Mouse (Mus musculus): ENCODE data around the gene Aff1.
A peak's percentile ranks its signal among the peaks of the same experiment; 100 is the strongest.

Gene Aff1

GRCm38 (mm10) chr5:103691624-103692530 lies at the start of gene Aff1:
Aff1 (plus strand) TSS chr5:103692374.
- peak; percentile 73 to 88 for DNase-seq (ENCODE audit: low read depth in 1 of 2, low spot score in 2 of 2)

DNA sequence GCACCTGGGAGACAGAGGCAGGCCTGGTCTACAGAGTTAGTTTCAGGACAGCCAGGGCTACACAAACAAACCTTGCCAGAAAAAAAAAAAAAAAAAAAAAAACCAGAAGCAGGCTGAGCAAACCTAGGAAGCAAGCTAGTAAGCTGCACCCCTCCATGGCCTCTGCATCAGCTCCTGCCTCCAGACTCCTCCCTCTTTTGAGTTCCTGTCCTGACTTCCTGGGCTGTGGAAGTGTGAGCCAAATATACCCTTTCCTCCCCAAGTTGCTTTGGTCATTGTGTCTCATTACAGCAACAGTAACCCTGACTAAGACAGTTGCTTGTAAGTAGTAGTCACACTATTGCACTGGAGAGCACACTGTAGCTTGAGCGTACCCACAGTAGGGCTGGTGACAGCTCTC lies 48.0 kb upstream of the Aff1 start:
- no peak for DNase-seq (ENCODE audit: low read depth in 1 of 2, low spot score in 2 of 2)

DNA sequence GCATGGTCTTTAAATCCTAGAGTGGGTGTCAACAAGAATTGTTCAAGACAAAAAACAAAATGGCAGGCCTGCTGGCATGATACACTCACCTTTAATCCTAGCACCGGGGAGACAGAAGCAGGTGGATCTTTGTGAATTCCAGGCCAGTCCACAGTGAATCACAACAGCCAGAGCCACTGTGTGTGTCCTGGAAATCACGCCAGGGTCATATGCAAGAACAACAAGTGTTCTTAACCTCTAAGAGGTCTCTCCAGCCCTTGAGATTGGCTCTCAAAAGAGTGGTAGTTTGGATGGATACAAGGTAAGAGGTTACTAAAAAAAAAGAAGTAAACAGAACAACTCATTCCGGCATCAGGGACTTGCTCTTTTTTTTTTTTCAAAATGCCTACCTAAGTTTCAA lies 44.9 kb upstream of the Aff1 start:
- DNase-seq (ENCODE audit: low read depth in 1 of 2, low spot score in 2 of 2) = no peak

DNA sequence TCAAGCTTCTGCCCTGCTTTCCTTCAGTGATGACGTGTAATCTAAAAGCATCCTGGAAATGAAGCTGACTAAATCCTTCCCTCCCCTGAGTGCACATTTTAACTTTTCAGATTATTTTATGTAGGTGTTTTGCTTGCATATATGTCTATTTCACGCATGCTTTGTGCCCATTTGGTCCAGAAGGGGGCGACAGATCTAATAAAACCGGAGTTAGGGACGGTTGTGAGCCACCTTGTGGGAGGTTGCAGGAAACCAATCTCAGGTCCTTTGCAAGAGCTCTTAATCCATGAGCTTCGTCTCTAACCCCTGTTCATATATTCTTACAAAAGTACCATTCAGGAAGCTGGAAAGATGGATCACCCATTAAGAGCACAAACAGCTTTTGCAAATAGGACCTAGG lies 37.9 kb upstream of the Aff1 start:
- DNase-seq (ENCODE audit: low read depth in 1 of 2, low spot score in 2 of 2) = no peak

- no peak for DNase-seq (ENCODE audit: low read depth in 1 of 2, low spot score in 2 of 2)
Measured at GRCm38 (mm10) chr5:103654780-103655179, 37.4 kb upstream of the Aff1 start.

GRCm38 (mm10) chr5:103655346-103656118 lies 36.6 kb upstream of the Aff1 start, which contains the start of gene 1700016H13Rik:
1700016H13Rik (minus strand) TSS chr5:103656010.
- DNase-seq (ENCODE audit: low read depth in 1 of 2, low spot score in 2 of 2) = peak in 1 of 2 experiments; percentile 29

- no peak for DNase-seq (ENCODE audit: low read depth in 1 of 2, low spot score in 2 of 2)
Measured at GRCm38 (mm10) chr5:103658921-103659320, 33.3 kb upstream of the Aff1 start.

- DNase-seq (ENCODE audit: low read depth in 1 of 2, low spot score in 2 of 2) = no peak
Measured at GRCm38 (mm10) chr5:103659571-103659970, 32.6 kb upstream of the Aff1 start.

GRCm38 (mm10) chr5:103664932-103665331 lies 27.2 kb upstream of the Aff1 start:
- no peak for DNase-seq (ENCODE audit: low read depth in 1 of 2, low spot score in 2 of 2)

DNA sequence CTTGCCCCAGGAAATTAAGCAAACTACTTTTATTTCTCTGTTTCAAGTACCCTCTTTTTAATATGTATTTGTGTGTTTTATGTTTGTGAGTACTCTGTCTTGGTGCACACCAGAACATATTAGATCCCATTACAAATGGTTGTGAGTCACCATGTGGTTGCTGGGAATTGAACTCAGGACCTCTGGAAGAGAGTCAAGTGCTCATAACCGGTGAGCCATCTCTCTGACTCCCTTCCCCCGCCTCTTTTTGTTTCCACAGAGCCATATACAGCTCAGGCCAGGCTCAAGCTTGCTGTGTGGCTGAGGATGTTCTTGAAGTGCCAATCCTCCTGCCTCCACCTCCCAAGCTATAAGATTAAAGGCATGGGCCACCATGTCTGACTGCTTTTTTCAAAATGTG lies 26.3 kb upstream of the Aff1 start:
- DNase-seq (ENCODE audit: low read depth in 1 of 2, low spot score in 2 of 2) = no peak

DNA sequence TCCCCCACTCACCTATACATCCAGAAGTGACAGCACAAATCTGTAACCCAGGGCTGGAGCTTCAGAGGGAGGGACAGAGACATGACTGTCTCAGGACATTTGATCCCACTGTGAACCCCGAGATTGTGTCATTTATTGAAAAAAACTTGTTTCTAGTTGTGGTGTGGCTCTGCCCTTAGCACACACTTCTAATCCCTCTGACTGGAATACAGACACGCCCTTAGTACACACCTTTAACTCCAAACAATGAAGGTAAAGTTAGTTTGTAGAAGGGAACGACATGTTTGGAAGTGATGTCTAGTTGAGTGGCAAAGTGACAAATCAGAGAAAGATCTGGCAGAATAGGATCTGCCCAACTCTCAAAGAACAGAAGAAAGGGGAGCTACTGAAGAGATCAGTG lies 20.3 kb upstream of the Aff1 start:
- DNase-seq (ENCODE audit: low read depth in 1 of 2, low spot score in 2 of 2) = no peak

DNA sequence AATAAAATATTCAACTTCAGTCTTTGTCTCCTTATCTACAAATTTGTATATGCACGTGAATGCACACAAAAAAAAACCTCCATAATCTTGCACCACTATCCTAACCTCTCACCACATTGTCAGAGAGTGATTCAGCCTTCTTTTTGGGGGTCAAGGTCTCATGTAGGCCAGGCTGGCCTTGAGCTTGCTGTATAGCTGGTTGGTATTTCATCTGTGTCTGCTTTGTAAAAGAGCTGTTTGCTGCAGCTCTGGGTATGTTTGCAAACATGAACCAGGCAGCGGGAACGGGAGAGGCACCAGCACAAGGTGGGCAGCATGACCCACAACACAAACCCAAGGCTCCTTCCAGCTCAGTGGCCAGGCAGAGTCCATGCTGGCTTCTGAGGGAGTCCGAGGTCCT lies 18.6 kb upstream of the Aff1 start:
- DNase-seq (ENCODE audit: low read depth in 1 of 2, low spot score in 2 of 2) = no peak

GRCm38 (mm10) chr5:103674482-103674881 lies 17.7 kb upstream of the Aff1 start:
- DNase-seq (ENCODE audit: low read depth in 1 of 2, low spot score in 2 of 2) = no peak

DNA sequence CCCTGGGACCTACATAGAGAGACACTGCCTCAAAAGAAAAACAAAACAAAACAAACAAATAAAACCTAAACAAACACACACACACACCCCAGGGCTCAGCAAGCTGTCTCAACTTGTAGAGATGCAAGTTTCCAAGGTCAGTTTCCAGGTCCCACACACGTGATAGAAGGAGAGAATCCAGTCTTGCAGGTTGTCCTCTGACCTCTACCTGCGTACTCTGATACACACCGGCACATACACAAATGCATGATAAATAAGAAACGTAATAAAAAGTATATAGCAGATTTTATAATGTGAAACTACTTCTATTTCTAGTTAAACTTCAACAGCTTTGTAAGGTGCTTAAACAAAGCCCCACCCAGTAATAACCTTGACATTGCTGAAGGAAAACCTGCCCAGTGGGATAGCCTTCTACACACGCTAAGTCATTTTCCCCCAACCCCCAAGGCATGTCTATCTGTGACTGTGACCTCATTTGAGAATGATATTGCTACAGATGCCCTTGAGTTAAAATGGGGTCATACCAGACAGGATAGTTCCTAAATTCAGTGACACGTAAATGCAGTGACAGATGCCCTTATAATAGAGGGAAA lies 15.8 kb upstream of the Aff1 start:
- no peak for DNase-seq (ENCODE audit: low read depth in 1 of 2, low spot score in 2 of 2)

- DNase-seq (ENCODE audit: low read depth in 1 of 2, low spot score in 2 of 2) = no peak
Measured at GRCm38 (mm10) chr5:103677894-103678293, 14.3 kb upstream of the Aff1 start.

GRCm38 (mm10) chr5:103678974-103679373 lies 13.2 kb upstream of the Aff1 start:
- DNase-seq (ENCODE audit: low read depth in 1 of 2, low spot score in 2 of 2) = no peak

GRCm38 (mm10) chr5:103680381-103680780 lies 11.8 kb upstream of the Aff1 start:
- peak; percentile 50 to 55 for DNase-seq (ENCODE audit: low read depth in 1 of 2, low spot score in 2 of 2)

GRCm38 (mm10) chr5:103681824-103682223 lies 10.3 kb upstream of the Aff1 start:
- no peak for DNase-seq (ENCODE audit: low read depth in 1 of 2, low spot score in 2 of 2)

DNA sequence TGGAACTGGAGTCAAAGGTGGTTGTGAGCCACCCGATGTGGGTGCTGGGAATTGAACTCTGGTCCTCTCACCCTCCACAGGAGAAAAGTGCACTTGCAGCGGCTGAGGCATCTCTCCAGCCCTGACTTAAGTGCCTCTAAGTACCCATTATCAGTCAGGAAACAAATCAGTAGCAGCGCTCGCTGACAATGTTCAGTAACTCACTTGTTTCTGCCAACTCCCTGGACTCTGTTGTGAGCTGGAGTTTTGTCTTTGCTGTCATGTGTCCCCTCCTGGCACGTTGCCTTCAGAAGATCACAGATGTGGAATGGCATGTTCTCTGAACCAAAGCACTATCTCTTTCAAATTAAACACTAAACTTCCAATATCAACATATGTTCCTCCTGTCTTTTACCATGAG lies 2.5 kb upstream of the Aff1 start:
- DNase-seq (ENCODE audit: low read depth in 1 of 2, low spot score in 2 of 2) = no peak

DNA sequence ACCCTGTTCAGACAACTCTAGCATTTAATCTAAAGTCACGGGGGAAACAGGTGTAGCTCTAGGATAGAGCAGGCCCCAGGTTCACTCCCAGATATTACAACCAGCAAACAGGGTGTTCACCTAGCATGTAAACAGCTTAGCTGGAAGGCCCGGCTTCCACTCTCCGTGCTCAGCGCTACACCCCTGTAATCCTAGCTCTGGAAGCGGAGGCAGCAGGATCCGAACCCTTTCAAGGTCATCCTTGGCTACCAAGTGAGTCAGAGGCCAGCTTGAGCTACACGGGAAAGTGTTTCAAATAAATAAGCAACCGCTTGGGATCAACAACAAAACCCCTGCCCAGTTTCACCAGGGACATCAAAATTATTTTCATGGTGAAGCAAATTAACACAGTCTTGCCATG lies 2.0 kb upstream of the Aff1 start:
- DNase-seq (ENCODE audit: low read depth in 1 of 2, low spot score in 2 of 2) = no peak

DNA sequence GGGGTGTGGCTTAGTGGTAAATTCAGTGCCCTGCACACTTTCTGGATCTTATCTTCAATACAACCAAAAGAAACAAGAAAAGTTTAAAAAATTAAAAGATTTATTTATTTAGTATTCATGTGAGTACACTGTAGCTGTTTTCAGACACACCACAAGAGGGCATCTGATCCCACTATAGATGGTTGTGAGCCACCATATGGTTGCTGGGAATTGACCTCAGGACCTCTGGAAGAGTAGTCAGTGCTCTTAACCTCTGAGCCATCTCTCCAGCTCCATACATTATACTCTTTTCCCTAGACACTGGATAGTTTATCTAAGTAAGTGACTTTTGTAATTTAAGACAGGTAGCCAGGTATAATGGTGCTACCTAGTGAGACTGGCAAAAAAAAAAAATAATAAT lies 1.0 kb upstream of the Aff1 start:
- DNase-seq (ENCODE audit: low read depth in 1 of 2, low spot score in 2 of 2) = no peak

DNA sequence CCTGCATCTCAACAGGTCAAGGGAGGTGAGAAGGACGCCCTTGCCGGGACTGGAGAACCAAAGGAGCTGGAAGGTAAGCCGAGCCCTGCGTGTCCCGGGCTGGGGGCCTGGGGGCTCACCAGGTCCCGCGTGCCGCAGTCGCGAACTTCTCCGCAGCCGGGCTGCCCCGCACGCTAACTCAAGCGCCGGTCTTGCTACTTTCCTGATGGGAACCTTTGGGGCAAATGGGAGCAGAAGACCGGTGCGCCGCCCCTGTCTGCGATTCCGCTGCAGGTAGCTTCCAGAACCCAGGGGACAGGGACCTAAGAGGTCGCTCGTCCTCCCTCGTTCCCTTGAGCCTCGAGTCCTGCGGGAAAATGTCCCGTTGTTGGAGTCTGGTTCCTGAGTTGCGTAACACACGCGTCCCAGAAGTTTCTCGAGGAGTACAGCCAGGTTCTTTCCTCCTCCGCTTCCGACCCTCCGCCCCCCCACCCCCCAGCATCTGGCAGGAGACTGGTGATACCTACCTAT lies 412 bp downstream of the Aff1 start:
- no peak for DNase-seq (ENCODE audit: low read depth in 1 of 2, low spot score in 2 of 2)
